Mouse (Mus musculus) mesoderm, embryonic 11.5 days (tissue): Measurements from ENCODE around the gene Nav2.

Experiments used
- DNase-seq: peaks from one replicate; pipeline ENCODE4 v3.0.0-alpha.2; 2012; ENCODE audit warnings: low read depth, low spot score

The Nav2 gene

GRCm38 (mm10) chr7:48934816-48935215, 26.3 kb downstream of the Nav2 start:
- no peak for DNase-seq

GRCm38 (mm10) chr7:48937562-48937961, 29.0 kb downstream of the Nav2 start:
- DNase-seq, result no peak

GRCm38 (mm10) chr7:48938190-48938589, 29.7 kb downstream of the Nav2 start:
- DNase-seq, result no peak

GRCm38 (mm10) chr7:48948381-48949108, 40.0 kb downstream of the Nav2 start:
- DNase-seq, result no peak

- DNase-seq, result no peak
Observed at GRCm38 (mm10) chr7:48954501-48954900, 46.0 kb downstream of the Nav2 start.

GRCm38 (mm10) chr7:48958528-48959315, 50.2 kb downstream of the Nav2 start:
- DNase-seq, result peak; percentile 89

GRCm38 (mm10) chr7:48959316-48959661, 50.8 kb downstream of the Nav2 start:
- DNase-seq, result no peak

GRCm38 (mm10) chr7:48960152-48960551, 51.6 kb downstream of the Nav2 start:
- DNase-seq, result no peak

- DNase-seq, result no peak
Observed at GRCm38 (mm10) chr7:48961501-48961900, 53.0 kb downstream of the Nav2 start.

GRCm38 (mm10) chr7:48961935-48962334, 53.4 kb downstream of the Nav2 start:
- DNase-seq, result no peak

- DNase-seq, result no peak
Observed at GRCm38 (mm10) chr7:48963112-48963511, 54.6 kb downstream of the Nav2 start.

- DNase-seq, result no peak
Observed at GRCm38 (mm10) chr7:48963554-48963953, 55.0 kb downstream of the Nav2 start.

- peak; percentile 68 for DNase-seq
Observed at GRCm38 (mm10) chr7:48965796-48966512, 57.4 kb downstream of the Nav2 start.

- peak; percentile 66 for DNase-seq
Observed at GRCm38 (mm10) chr7:48981013-48981412, 72.5 kb downstream of the Nav2 start.

- DNase-seq, result no peak
Observed at GRCm38 (mm10) chr7:48981814-48982213, 73.3 kb downstream of the Nav2 start.

- peak; percentile 51 for DNase-seq
Observed at GRCm38 (mm10) chr7:48982573-48982972, 74.1 kb downstream of the Nav2 start.

- no peak for DNase-seq
Observed at GRCm38 (mm10) chr7:48991911-48992552, 83.5 kb downstream of the Nav2 start.

- peak; percentile 86 for DNase-seq
Observed at GRCm38 (mm10) chr7:48995171-48995570, 86.7 kb downstream of the Nav2 start.

GRCm38 (mm10) chr7:48995701-48996100, 87.2 kb downstream of the Nav2 start:
- no peak for DNase-seq

GRCm38 (mm10) chr7:48996829-48997228, 88.3 kb downstream of the Nav2 start:
- DNase-seq, result no peak

- DNase-seq, result no peak
Observed at GRCm38 (mm10) chr7:48998097-48998496, 89.6 kb downstream of the Nav2 start.

GRCm38 (mm10) chr7:48998595-48998994, 90.1 kb downstream of the Nav2 start:
- no peak for DNase-seq
